Mouse (Mus musculus) embryonic facial prominence, embryonic 13.5 days (tissue): ENCODE measurements at regions not wholly inside any gene's neighbourhood (a gene's known extent, or its start where the extent isn't known, plus 50 kb on each side); places are given as distances from the start of the nearest gene placed in this dataset.
A peak's percentile ranks its signal among the peaks of the same experiment; 100 is the strongest.

ENCODE experiments used
- ATAC-seq: fragments of 200-750 bp; cut with Nextera tagmentation; 2 replicates; pipeline ENCODE4 v1.8.0; 2017; ENCODE audit warnings: low read depth; ENCODE audit not compliant: insufficient number of reproducible peaks, insufficient read depth, low FRiP score, low TSS enrichment
- H3K27ac ChIP-seq: fragments of 300-500 bp; sonication (generic); 2 replicates; pipeline ENCODE4 v1.5.1; 2015; ENCODE audit warnings: moderate library complexity, mild to moderate bottlenecking, inconsistent platforms
- H3K27me3 ChIP-seq: fragments of 300-500 bp; sonication (generic); 2 replicates; pipeline ENCODE4 v1.6.1; 2015; ENCODE audit warnings: mild to moderate bottlenecking, inconsistent platforms
- H3K36me3 ChIP-seq: fragments of 300-500 bp; sonication (generic); 2 replicates; pipeline ENCODE4 v1.6.1; 2015; ENCODE audit warnings: mild to moderate bottlenecking, inconsistent platforms
- H3K4me1 ChIP-seq: fragments of 300-500 bp; sonication (generic); 2 replicates; pipeline ENCODE4 v1.6.1; 2015; ENCODE audit warnings: inconsistent platforms
- H3K4me2 ChIP-seq: fragments of 300-500 bp; sonication (generic); 2 replicates; pipeline ENCODE4 v1.6.1; 2015; ENCODE audit warnings: moderate library complexity, mild to moderate bottlenecking, inconsistent platforms
- H3K4me3 ChIP-seq: fragments of 300-500 bp; sonication (generic); 2 replicates; pipeline ENCODE4 v1.5.1; 2015; ENCODE audit warnings: mild to moderate bottlenecking, inconsistent platforms
- H3K9ac ChIP-seq: fragments of 300-500 bp; sonication (generic); 2 replicates; pipeline ENCODE4 v1.6.1; 2015; ENCODE audit warnings: mild to moderate bottlenecking, inconsistent platforms
- H3K9me3 ChIP-seq: fragments of 300-500 bp; sonication (generic); 2 replicates; pipeline ENCODE4 v1.6.1; 2016; ENCODE audit warnings: inconsistent platforms
- WGBS: fragments of 180-500 bp; shearing (Covaris S2); methylation state at CpG from one replicate; pipeline ENCODE4 v1.1.7; 2015; ENCODE audit warnings: mixed read lengths; 5-methylcytosine and 5-hydroxymethylcytosine counted together

DNA sequence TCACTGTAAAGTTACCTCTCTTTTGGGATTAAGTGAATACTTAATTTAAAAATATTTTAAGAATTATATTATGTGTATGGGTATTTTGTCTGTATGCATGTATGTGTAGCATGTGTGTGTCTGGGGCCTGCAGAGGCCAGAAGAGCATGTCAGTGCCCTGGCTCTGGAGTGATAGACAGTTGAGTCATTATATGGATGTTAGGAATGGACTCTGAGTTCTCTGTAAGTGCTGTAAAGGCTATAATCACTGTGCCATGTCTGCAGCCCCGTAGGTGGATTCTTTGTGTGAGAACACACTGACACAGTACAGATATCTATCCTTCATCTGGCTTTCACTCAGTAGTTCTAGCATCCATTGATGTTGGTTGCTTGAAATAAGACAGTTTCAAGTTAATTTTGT is 2292.7 kb downstream of the 4930444P10Rik start:
- Histone ChIP-seq H3K9me3 (no peaks in the 10 kb centered on the region), H3K27ac (no peak overlapping the region), H3K9ac (no peak overlapping the region), H3K36me3 (no peaks in the 10 kb centered on the region), H3K4me3 (no peak overlapping the region), H3K4me2 (no peak overlapping the region), H3K4me1 (no peaks in the 10 kb centered on the region), H3K27me3 (no peaks in the 10 kb centered on the region)
- 74% methylated on average over 1 of the region's 1 CpGs for WGBS
- no peak for ATAC-seq

DNA sequence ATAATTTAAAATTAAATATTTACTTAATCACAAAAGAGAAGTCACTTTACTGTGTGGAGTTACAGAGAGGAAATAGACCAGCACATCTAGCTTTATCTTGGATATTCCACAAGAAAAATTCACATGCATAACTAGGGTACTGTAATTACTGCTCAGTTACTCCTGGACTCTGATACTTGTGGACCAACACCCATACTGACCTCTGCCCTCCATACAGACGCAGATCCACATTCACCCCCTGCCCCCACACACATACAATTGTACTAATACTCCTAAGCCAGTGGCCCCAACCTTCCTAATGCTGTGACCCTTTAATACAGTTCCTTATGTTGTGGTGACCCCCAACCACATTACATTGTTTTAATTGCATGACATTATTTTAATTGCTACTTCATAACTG is 2294.3 kb downstream of the 4930444P10Rik start:
- 68% methylated on average over 1 of the region's 1 CpGs for WGBS
- H3K4me3 ChIP-seq = no peak overlapping the region
- H3K36me3 ChIP-seq = no peaks in the 10 kb centered on the region
- H3K27me3 ChIP-seq = no peaks in the 10 kb centered on the region
- peaks cover 3% of the 10 kb centered on the region; the same call in 1 of the 2 replicates for H3K9me3 ChIP-seq
- H3K27ac ChIP-seq = no peak overlapping the region
- no peaks in the 10 kb centered on the region for H3K4me1 ChIP-seq
- no peak overlapping the region for H3K9ac ChIP-seq
- no peak for ATAC-seq
- H3K4me2 ChIP-seq = no peak overlapping the region

DNA sequence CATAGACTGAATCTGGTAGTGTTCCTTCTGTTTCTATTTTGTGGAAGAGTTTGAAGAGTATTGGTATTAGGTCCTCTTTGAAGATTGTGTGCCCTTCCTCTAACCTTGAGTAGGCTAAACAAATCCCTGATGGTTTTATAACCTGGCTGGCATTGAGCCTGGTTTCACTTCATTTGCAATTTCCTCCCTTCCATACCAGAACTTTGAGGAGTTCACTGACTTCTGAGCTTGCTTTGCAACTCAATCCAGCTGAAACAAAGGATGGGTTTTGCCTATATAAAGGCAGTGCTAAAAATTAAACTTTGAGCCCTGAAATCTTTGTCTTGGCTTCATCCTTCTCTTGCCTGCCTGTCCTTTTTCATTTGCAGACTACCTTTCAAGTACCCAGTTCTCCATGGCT is 2297.9 kb downstream of the 4930444P10Rik start:
- peaks cover 16% of the 10 kb centered on the region for H3K9me3 ChIP-seq
- no peak overlapping the region for H3K4me2 ChIP-seq
- H3K27ac ChIP-seq = no peak overlapping the region
- no peak overlapping the region for H3K9ac ChIP-seq
- no peak overlapping the region for H3K4me3 ChIP-seq
- no peaks in the 10 kb centered on the region for H3K4me1 ChIP-seq
- no peaks in the 10 kb centered on the region for H3K27me3 ChIP-seq
- H3K36me3 ChIP-seq = no peaks in the 10 kb centered on the region
- ATAC-seq = no peak

GRCm38 (mm10) chr1:13789318-13790085 is 2303.6 kb downstream of the 4930444P10Rik start:
- WGBS = 30% methylated on average over 13 of the region's 13 CpGs
- H3K27ac ChIP-seq = no peak overlapping the region
- no peaks in the 10 kb centered on the region for H3K36me3 ChIP-seq
- 0 out of 2 replicates have a peak, but pooled peaks cover 4% of the 10 kb centered on the region for H3K27me3 ChIP-seq
- peak overlapping the region; percentile 52 for H3K4me2 ChIP-seq
- no peaks in the 10 kb centered on the region for H3K4me1 ChIP-seq
- H3K9ac ChIP-seq = no peak overlapping the region
- H3K9me3 ChIP-seq = peaks cover 13% of the 10 kb centered on the region
- H3K4me3 ChIP-seq = 0 out of 2 replicates have a peak overlapping the region, but pooled peaks have one; percentile 19
- ATAC-seq = no peak

DNA sequence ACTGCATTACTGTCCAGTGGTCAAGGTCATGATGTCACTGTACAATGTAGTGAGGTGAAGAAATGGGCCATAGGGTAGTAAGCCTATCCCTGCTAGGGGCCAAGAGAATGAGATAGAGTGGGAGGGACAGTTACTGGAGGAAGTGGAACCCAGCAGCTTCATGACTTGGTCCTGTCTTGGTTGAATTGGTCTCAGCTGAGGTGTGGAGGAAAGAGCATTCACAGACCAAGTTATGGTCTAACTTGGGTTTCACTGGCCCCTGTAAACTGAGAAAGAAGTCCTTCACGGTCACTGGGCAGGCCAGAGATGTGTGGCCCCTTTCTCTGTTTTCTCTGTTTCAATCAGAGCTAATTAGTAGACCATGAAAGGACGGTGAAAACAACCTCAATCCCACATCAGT is 2306.1 kb downstream of the 4930444P10Rik start:
- no peak overlapping the region for H3K27ac ChIP-seq
- H3K4me3 ChIP-seq = no peak overlapping the region
- peaks cover 12% of the 10 kb centered on the region for H3K27me3 ChIP-seq
- H3K9me3 ChIP-seq = peaks cover 10% of the 10 kb centered on the region
- H3K4me1 ChIP-seq = no peaks in the 10 kb centered on the region
- 59% methylated on average over 2 of the region's 2 CpGs for WGBS
- no peak overlapping the region for H3K9ac ChIP-seq
- no peak overlapping the region for H3K4me2 ChIP-seq
- H3K36me3 ChIP-seq = no peaks in the 10 kb centered on the region
- no peak for ATAC-seq

DNA sequence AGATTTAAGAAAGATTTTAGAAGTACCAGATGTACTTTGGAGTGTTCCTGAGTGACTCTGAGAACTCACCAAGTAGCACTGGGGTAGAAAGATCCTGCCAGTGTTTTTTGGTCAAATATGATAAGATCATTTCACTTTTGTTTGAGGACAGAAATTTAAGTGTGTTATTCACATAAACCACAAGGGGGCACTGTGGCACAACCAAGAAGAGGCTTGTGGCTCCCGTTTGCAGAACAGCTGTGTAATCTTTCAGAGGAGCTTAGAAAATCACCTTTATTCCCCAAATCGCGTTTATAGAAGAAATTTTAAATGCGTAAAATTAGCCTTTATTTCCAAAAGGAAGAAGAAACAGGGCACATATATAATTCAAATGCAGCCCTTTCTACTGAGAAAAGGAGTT is 2308.7 kb downstream of the 4930444P10Rik start:
- peaks cover 12% of the 10 kb centered on the region for H3K27me3 ChIP-seq
- H3K36me3 ChIP-seq = no peaks in the 10 kb centered on the region
- H3K27ac ChIP-seq = no peak overlapping the region
- H3K9ac ChIP-seq = no peak overlapping the region
- H3K4me1 ChIP-seq = no peaks in the 10 kb centered on the region
- 3% methylated on average over 4 of the region's 4 CpGs for WGBS
- no peaks in the 10 kb centered on the region for H3K9me3 ChIP-seq
- no peak overlapping the region for H3K4me2 ChIP-seq
- no peak for ATAC-seq
- no peak overlapping the region for H3K4me3 ChIP-seq

DNA sequence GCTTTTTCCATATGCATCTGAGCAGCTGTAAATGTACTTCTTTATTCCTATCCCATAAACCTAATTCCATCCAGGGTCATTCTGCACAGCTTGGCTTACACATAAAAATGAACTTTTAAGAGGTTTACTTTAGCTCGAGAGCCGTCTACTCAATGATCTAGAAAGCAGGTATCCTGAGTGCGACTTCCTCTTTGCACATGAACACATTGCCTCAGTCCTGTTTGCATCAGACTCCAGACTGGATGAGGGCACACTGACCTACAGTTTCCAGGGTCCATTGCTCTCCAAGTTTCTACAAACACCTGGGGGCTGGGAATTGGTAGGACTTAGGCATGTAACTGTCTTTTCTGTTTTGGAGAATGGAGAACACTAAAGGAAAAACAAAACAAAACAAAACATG is 2310.5 kb downstream of the 4930444P10Rik start:
- H3K27me3 ChIP-seq = peaks cover 12% of the 10 kb centered on the region

GRCm38 (mm10) chr1:13772106-13772505 is 2321.0 kb downstream of the 4930444P10Rik start:
- H3K4me1 ChIP-seq = peaks cover 4% of the 10 kb centered on the region
- no peak overlapping the region for H3K9ac ChIP-seq
- no peak for ATAC-seq
- 0 out of 2 replicates have a peak, but pooled peaks cover 5% of the 10 kb centered on the region for H3K9me3 ChIP-seq
- H3K27ac ChIP-seq = 0 out of 2 replicates have a peak overlapping the region, but pooled peaks have one; percentile 1
- H3K4me2 ChIP-seq = no peak overlapping the region
- H3K36me3 ChIP-seq = no peaks in the 10 kb centered on the region
- peaks cover 11% of the 10 kb centered on the region for H3K27me3 ChIP-seq
- 48% methylated on average over 2 of the region's 2 CpGs for WGBS
- no peak overlapping the region for H3K4me3 ChIP-seq

More for the DNA sequence above, 2310.5 kb downstream of the 4930444P10Rik start:
- no peak overlapping the region for H3K4me3 ChIP-seq
- no peak overlapping the region for H3K27ac ChIP-seq
- no peaks in the 10 kb centered on the region for H3K4me1 ChIP-seq
- H3K9me3 ChIP-seq = no peaks in the 10 kb centered on the region
- H3K9ac ChIP-seq = no peak overlapping the region
- no peaks in the 10 kb centered on the region for H3K36me3 ChIP-seq
- ATAC-seq = no peak
- no peak overlapping the region for H3K4me2 ChIP-seq
- 82% methylated on average over 3 of the region's 3 CpGs for WGBS

- peak overlapping the region; percentile 33; the same call in 1 of the 2 replicates for H3K27ac ChIP-seq
- H3K36me3 ChIP-seq = no peaks in the 10 kb centered on the region
- H3K9ac ChIP-seq = no peak overlapping the region
- H3K27me3 ChIP-seq = 0 out of 2 replicates have a peak, but pooled peaks cover 4% of the 10 kb centered on the region
- H3K4me1 ChIP-seq = peaks cover 4% of the 10 kb centered on the region
- no peak overlapping the region for H3K4me3 ChIP-seq
- WGBS = 20% methylated on average over 10 of the region's 10 CpGs
- H3K9me3 ChIP-seq = 0 out of 2 replicates have a peak, but pooled peaks cover 5% of the 10 kb centered on the region
- H3K4me2 ChIP-seq = peak overlapping the region; percentile 14; the same call in 1 of the 2 replicates
- ATAC-seq = peak; percentile 71
These were observed 2322.1 kb downstream of the 4930444P10Rik start for GRCm38 (mm10) chr1:13771014-13771463.

- no peak overlapping the region for H3K27ac ChIP-seq
- no peaks in the 10 kb centered on the region for H3K27me3 ChIP-seq
- H3K4me3 ChIP-seq = no peak overlapping the region
- no peaks in the 10 kb centered on the region for H3K4me1 ChIP-seq
- H3K36me3 ChIP-seq = no peaks in the 10 kb centered on the region
- H3K4me2 ChIP-seq = no peak overlapping the region
- H3K9me3 ChIP-seq = no peaks in the 10 kb centered on the region
- no peak overlapping the region for H3K9ac ChIP-seq
- WGBS = 36% methylated on average over 1 of the region's 1 CpGs
- peak; percentile 43; the same call in 1 of the 2 replicates for ATAC-seq
These were observed 2338.6 kb downstream of the A830018L16Rik start for GRCm38 (mm10) chr1:13752479-13752878.

GRCm38 (mm10) chr1:13751381-13751780 is 2337.5 kb downstream of the A830018L16Rik start:
- 77% methylated on average over 1 of the region's 1 CpGs for WGBS
- H3K36me3 ChIP-seq = no peaks in the 10 kb centered on the region
- no peak for ATAC-seq

More at GRCm38 (mm10) chr1:13751381-13751780, 2337.5 kb downstream of the A830018L16Rik start:
- Histone ChIP-seq H3K9me3 (no peaks in the 10 kb centered on the region), H3K9ac (no peak overlapping the region), H3K4me3 (no peak overlapping the region), H3K27ac (no peak overlapping the region), H3K4me2 (no peak overlapping the region), H3K4me1 (no peaks in the 10 kb centered on the region), H3K27me3 (no peaks in the 10 kb centered on the region)
